Mouse (Mus musculus) forebrain, embryonic 14.5 days (tissue): ENCODE results near the gene Osbpl3. TPM values are rescaled to one million over a fixed set of nuclear protein-coding genes. Genes with fewer than 3 reads are reported as not detected.

Experiments
- ATAC-seq: fragments of 200-750 bp; cut with Nextera tagmentation; 2 replicates; pipeline ENCODE4 v1.8.0; 2017; ENCODE audit warnings: mild to moderate bottlenecking, moderate library complexity
- DNase-seq: peaks from one replicate; pipeline ENCODE4 v3.0.0-alpha.2; 2015; ENCODE audit warnings: low spot score
- H3K27ac ChIP-seq: fragments of 300-500 bp; sonication (generic); 2 replicates; pipeline ENCODE4 v1.5.1; 2014; ENCODE audit warnings: low read depth, mild to moderate bottlenecking, control low read depth, low read length, moderate library complexity
- H3K27me3 ChIP-seq: fragments of 300-500 bp; sonication (generic); replicated peaks from 2 replicates; pipeline ENCODE4 v1.6.1; 2014; ENCODE audit warnings: low read length, control low read depth, mixed read lengths; ENCODE audit not compliant: control insufficient read depth, insufficient read depth
- H3K36me3 ChIP-seq: fragments of 300-500 bp; sonication (generic); 2 replicates; pipeline ENCODE4 v1.6.1; 2014; ENCODE audit warnings: low read length, control low read depth; ENCODE audit not compliant: control insufficient read depth, insufficient read depth
- H3K4me1 ChIP-seq: fragments of 300-500 bp; sonication (generic); 2 replicates; pipeline ENCODE4 v1.6.1; 2014; ENCODE audit warnings: antibody characterized with exemption, low read length, control low read depth; ENCODE audit not compliant: control insufficient read depth, insufficient read depth
- H3K4me2 ChIP-seq: fragments of 300-500 bp; sonication (generic); 2 replicates; pipeline ENCODE4 v1.6.1; 2014; ENCODE audit warnings: mild to moderate bottlenecking, control low read depth, low read length
- H3K4me3 ChIP-seq: fragments of 300-500 bp; sonication (generic); 2 replicates; pipeline ENCODE4 v1.5.1; 2014; ENCODE audit warnings: low read depth, low read length, control low read depth
- H3K9ac ChIP-seq: fragments of 300-500 bp; sonication (generic); 2 replicates; pipeline ENCODE4 v1.6.1; 2014; ENCODE audit warnings: mild to moderate bottlenecking, low read length, control low read depth, moderate library complexity
- H3K9me3 ChIP-seq: fragments of 300-500 bp; sonication (generic); replicated peaks from 2 replicates; pipeline ENCODE4 v1.6.1; 2016; ENCODE audit warnings: low read length, control low read depth, mixed read lengths; ENCODE audit not compliant: control insufficient read depth
- WGBS: fragments of 180-500 bp; shearing (Covaris S2); extraction: QIAGEN DNeasy Blood & Tissue Kit; methylation state at CpG from one replicate; pipeline ENCODE4 v1.1.7; 2014; 5-methylcytosine and 5-hydroxymethylcytosine counted together
- polyA plus RNA-seq: library from polyadenylated mRNA; unstranded; fragments of >200 nt; fragmentation: Nextera tagmentation; extraction: Ambion mirVana; gene quantifications from 2 replicates; pipeline ENCODE4 v1.2.1, GENCODE M21; 2014

The Osbpl3 gene
- polyA plus RNA-seq, 1 experiment from 2014 or later = 2.8 TPM

DNA sequence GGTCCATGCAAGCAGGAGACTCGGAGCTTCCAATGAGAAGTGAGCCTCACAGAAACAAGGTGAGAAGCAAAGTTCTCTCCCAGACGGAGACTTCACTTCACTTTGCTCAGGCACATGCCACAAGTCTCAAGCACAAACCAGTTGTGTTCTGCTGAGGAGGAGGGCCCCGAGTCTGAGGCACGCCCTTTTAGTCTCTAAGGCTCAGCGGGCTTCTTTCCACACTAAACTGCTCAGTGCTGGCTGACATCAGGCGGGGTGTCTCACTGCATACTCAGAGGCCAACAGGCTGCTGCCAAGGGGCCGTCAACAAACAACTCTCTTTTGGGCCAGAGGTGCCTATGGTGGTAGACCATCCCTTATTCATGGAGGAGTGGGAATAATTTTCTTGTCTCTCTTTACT lies 127.1 kb downstream of the Osbpl3 start:
- no peak overlapping the region for H3K4me3 ChIP-seq
- H3K9ac ChIP-seq = no peak overlapping the region
- WGBS = 35% methylated on average over 7 of the region's 7 CpGs
- DNase-seq (no peak), ATAC-seq (no peak)
- no peaks in the 10 kb centered on the region for H3K9me3 ChIP-seq
- H3K36me3 ChIP-seq = no peaks in the 10 kb centered on the region
- no peaks in the 10 kb centered on the region for H3K27me3 ChIP-seq
- no peak overlapping the region for H3K27ac ChIP-seq
- H3K4me1 ChIP-seq = no peaks in the 10 kb centered on the region
- H3K4me2 ChIP-seq = no peak overlapping the region

DNA sequence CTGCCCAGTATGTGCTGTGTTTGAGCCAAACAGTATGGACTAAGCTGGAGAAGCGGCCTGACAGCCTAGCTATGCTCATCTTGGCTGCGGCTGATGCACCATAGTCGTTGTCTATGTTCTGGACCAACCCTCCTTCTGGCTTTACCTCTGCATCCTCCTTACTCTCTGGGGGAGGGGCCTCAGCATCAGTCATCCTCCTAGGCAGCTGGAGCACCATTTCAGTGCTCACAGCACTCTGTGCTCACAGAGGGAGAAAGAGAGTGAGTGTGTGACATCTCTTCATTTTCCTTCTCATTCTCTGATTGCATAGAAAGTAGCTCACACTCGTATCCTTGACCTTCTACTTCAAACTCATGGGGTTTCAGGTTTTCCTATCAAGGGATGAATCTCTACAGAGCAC lies 129.8 kb downstream of the Osbpl3 start:
- no peak for DNase-seq
- H3K9me3 ChIP-seq = no peaks in the 10 kb centered on the region
- WGBS = 90% methylated on average over 4 of the region's 4 CpGs
- H3K4me1 ChIP-seq = no peaks in the 10 kb centered on the region
- H3K27me3 ChIP-seq = no peaks in the 10 kb centered on the region
- H3K4me3 ChIP-seq = no peak overlapping the region
- ATAC-seq = no peak
- no peak overlapping the region for H3K9ac ChIP-seq
- H3K4me2 ChIP-seq = no peak overlapping the region
- H3K27ac ChIP-seq = no peak overlapping the region
- no peaks in the 10 kb centered on the region for H3K36me3 ChIP-seq

DNA sequence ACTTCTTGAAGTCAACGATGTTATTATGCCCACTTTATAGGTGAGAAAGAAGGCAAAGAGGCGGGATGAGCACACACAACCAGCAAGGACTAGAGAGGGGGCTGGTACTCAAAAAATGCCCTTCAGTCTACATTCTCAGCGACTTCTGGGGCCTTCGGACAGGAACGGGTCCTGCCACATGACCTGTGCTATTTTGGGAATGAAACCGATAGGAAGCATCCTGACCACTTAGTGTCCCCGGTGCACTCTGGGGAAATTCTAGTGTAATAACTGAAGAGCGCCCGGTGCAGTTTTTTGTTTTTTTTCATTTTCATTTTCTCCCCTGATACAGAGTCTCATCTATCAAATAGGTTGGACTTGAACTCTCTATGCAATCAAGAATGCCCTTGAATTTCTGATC lies 130.5 kb downstream of the Osbpl3 start:
- no peaks in the 10 kb centered on the region for H3K4me1 ChIP-seq
- no peak overlapping the region for H3K27ac ChIP-seq
- no peak overlapping the region for H3K4me3 ChIP-seq
- H3K9me3 ChIP-seq = no peaks in the 10 kb centered on the region
- DNase-seq = no peak
- no peak for ATAC-seq
- no peak overlapping the region for H3K4me2 ChIP-seq
- H3K27me3 ChIP-seq = no peaks in the 10 kb centered on the region
- H3K36me3 ChIP-seq = no peaks in the 10 kb centered on the region
- H3K9ac ChIP-seq = no peak overlapping the region
- 87% methylated on average over 9 of the region's 9 CpGs for WGBS

DNA sequence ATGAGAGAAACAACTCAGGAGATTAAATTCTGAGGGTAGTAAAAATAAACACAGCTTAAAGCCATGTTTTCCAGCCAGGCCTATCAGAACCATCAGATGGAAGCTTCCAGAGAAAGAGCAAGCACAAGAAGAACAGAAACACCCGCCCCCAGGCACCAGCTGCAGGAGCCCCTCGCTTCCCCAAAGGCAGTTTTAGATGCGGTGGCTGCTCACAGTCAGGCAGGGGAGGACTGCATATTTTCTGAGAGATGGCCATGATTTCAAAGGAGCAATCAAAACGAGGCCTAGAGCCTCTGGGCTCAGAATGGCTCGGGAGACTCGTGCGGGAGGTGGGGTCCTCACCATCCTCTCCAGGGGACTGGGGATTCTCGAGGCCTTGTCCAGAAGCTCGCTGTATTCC lies 133.4 kb downstream of the Osbpl3 start:
- Histone ChIP-seq H3K27ac (no peak overlapping the region; the same call in 1 of the 2 replicates), H3K27me3 (no peaks in the 10 kb centered on the region), H3K4me3 (no peak overlapping the region), H3K9ac (no peak overlapping the region), H3K4me2 (no peak overlapping the region), H3K9me3 (no peaks in the 10 kb centered on the region), H3K36me3 (no peaks in the 10 kb centered on the region), H3K4me1 (no peaks in the 10 kb centered on the region)
- DNase-seq (no peak), ATAC-seq (no peak)
- WGBS = 68% methylated on average over 9 of the region's 9 CpGs

DNA sequence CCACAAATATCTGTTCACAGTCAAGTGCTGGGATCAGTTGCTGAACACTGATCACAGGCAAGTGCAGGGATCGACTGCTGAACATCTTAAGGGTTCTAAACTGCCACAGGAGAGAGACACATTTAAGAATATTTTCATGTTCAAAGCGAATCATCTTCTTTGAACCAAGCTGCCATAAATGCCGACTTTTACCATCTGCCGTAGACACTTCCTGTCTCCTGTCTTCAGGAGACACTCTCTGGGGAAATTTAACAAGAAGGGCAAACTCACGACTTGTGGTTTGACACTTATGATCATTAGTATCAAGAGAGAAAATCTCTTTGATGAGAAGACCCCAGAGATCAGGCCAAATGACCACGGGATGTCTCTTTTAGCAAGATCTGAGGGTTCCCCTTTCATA lies 134.3 kb downstream of the Osbpl3 start:
- ATAC-seq (no peak), DNase-seq (peak; percentile 16)
- H3K4me3 ChIP-seq = no peak overlapping the region
- H3K4me1 ChIP-seq = no peaks in the 10 kb centered on the region
- no peak overlapping the region for H3K9ac ChIP-seq
- H3K27me3 ChIP-seq = no peaks in the 10 kb centered on the region
- H3K4me2 ChIP-seq = no peak overlapping the region
- H3K27ac ChIP-seq = no peak overlapping the region
- H3K36me3 ChIP-seq = no peaks in the 10 kb centered on the region
- 85% methylated on average over 6 of the region's 6 CpGs for WGBS
- no peaks in the 10 kb centered on the region for H3K9me3 ChIP-seq

DNA sequence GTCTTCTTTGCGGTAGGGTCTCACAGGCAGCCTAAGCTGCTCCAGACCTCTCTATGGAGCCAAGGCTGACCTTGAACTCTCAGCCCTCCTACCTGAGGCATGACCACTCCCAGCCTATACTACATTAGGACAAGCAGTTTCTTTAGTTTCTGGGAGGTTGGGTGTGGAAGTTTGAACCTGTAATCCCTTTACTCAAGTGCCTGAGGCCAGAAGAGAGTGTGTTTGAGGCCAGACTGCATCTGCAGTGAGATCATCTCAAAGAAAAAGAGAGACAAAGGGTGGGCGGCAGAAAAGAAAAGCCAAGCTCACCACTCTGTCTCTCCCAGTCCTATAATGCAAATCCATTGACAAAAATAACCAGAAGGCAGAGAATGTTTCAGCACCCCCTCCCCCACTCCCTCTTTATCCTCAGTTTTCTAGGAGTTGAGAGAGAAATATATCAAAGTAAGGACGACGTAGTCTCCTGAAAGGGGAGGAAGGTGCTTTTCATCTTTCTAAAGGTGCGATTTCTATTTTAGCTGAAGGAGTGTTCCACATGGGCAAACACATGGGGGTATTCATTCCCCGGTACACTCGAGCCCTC lies 137.3 kb downstream of the Osbpl3 start:
- Histone ChIP-seq H3K9ac (no peak overlapping the region), H3K27me3 (no peaks in the 10 kb centered on the region), H3K4me1 (no peaks in the 10 kb centered on the region), H3K27ac (no peak overlapping the region), H3K4me2 (no peak overlapping the region), H3K9me3 (no peaks in the 10 kb centered on the region), H3K4me3 (no peak overlapping the region), H3K36me3 (no peaks in the 10 kb centered on the region)
- DNase-seq (no peak), ATAC-seq (no peak)
- 46% methylated on average over 7 of the region's 7 CpGs for WGBS

DNA sequence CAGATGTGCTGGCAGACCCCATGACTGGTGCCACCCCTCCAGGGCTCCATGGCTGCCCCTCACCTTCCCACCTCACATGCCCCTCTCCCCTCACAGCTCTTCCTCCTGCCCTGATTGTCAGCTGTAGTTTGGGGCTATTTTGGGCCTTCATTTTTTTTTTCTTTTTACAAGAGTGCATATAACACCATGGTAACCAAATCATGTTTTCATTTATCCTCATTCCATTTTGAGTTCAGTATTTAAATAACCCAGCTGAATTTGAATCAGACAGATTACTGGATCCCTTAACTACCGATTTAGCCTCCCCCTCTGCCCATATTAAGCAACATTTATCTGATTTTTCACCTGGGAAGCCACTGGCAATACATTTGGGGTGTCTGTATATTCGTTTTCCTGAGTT lies 137.9 kb downstream of the Osbpl3 start:
- H3K27me3 ChIP-seq = no peaks in the 10 kb centered on the region
- H3K9ac ChIP-seq = no peak overlapping the region
- ATAC-seq (no peak), DNase-seq (no peak)
- 64% methylated on average over 2 of the region's 2 CpGs for WGBS
- H3K4me3 ChIP-seq = no peak overlapping the region
- H3K36me3 ChIP-seq = no peaks in the 10 kb centered on the region
- H3K9me3 ChIP-seq = no peaks in the 10 kb centered on the region
- no peak overlapping the region for H3K27ac ChIP-seq
- H3K4me2 ChIP-seq = no peak overlapping the region
- no peaks in the 10 kb centered on the region for H3K4me1 ChIP-seq

DNA sequence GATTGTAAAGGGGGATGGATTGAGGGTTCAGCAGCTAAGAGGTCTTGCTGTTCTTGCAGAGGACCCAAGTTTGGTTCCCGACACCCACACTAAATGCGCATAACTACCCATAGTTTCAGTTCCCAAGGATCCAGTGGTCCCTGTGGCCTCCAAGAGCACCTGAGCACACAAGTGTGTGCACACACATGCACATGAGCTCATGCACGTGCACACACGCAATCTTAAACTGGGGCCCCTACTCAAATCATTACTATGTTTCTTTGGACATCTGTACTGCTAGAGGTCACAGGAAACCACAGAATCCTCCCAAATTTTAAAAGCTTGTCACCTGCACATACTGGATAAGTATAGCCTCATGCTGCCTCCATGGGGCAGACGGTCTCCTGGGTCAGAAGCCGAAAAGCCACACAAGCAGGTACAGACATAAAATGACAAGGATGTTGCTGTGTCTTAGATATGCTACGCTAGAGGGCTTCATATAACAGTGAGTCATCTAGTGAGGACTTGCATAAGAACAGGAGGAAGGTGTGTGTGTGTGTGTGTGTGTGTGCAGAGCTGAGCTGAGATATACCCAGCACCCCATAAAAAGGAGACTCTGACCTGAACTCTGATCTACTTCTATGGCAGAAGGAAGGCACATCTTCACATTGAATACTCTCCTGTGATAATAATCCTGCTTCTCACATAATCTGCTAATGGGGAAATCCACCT lies 139.1 kb downstream of the Osbpl3 start:
- H3K4me3 ChIP-seq = no peak overlapping the region
- no peaks in the 10 kb centered on the region for H3K9me3 ChIP-seq
- H3K27me3 ChIP-seq = no peaks in the 10 kb centered on the region
- no peak for ATAC-seq
- no peak overlapping the region for H3K4me2 ChIP-seq
- 94% methylated on average over 7 of the region's 7 CpGs for WGBS
- no peaks in the 10 kb centered on the region for H3K4me1 ChIP-seq
- no peaks in the 10 kb centered on the region for H3K36me3 ChIP-seq
- DNase-seq = no peak
- no peak overlapping the region for H3K9ac ChIP-seq
- no peak overlapping the region for H3K27ac ChIP-seq

DNA sequence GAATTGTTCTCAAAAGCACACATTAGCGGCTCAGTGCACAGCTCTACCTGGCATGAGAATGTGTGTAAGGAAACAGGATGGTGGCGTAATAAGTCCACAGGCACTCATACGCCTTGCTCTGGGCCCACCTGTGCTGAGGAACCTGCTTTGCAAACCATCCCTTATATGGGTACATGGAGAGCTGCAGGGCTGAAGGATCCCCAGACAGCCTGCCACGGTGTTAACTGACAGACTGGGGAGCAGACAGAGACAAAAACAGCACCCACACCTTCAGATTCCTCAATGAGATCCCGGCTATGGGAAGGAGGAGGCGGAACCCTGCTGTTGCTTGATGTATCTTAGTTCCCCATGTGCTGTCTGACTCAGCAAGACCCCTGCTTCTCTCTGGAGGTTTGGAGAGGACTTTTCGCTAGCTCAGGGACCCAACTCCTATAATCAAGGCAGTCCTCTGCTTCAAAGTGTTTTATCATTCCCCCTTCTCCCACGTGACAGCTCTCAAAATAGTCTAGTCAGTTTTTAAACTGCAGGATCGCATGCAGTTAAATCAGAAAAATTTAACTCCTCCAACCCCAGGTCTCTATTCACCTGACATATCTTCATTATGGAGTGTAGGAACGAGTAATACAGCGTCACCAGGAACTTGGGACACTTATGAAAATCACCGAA lies 141.5 kb downstream of the Osbpl3 start:
- no peaks in the 10 kb centered on the region for H3K36me3 ChIP-seq
- DNase-seq (no peak), ATAC-seq (no peak)
- no peaks in the 10 kb centered on the region for H3K4me1 ChIP-seq
- H3K9ac ChIP-seq = no peak overlapping the region
- H3K9me3 ChIP-seq = no peaks in the 10 kb centered on the region
- no peak overlapping the region for H3K27ac ChIP-seq
- WGBS = 75% methylated on average over 12 of the region's 12 CpGs
- H3K4me3 ChIP-seq = no peak overlapping the region
- H3K27me3 ChIP-seq = no peaks in the 10 kb centered on the region
- no peak overlapping the region for H3K4me2 ChIP-seq
